Mouse (Mus musculus) NIH3T3 (cell line): ENCODE data around the gene Fn3k.

Experiments
- DNase-seq: peaks from one replicate; pipeline ENCODE4 v3.0.0-alpha.2; 2012; ENCODE audit warnings: low read depth

Fn3k gene

GRCm38 (mm10) chr11:121434156-121435155 is at the start of gene Fn3k:
TSS of gene Fn3k (plus strand) at chr11:121434913.
- peak; percentile 68 for DNase-seq

GRCm38 (mm10) chr11:121387750-121388553 is 46.8 kb upstream of the Fn3k start, which contains the start of gene Rab40b:
TSS of gene Rab40b (minus strand) at chr11:121388251.
- no peak for DNase-seq

- DNase-seq, result no peak
Observed at GRCm38 (mm10) chr11:121388554-121388945, 46.2 kb upstream of the Fn3k start.

GRCm38 (mm10) chr11:121390793-121391192 is 43.9 kb upstream of the Fn3k start:
- no peak for DNase-seq

GRCm38 (mm10) chr11:121392405-121392804 is 42.3 kb upstream of the Fn3k start:
- DNase-seq, result no peak

DNA sequence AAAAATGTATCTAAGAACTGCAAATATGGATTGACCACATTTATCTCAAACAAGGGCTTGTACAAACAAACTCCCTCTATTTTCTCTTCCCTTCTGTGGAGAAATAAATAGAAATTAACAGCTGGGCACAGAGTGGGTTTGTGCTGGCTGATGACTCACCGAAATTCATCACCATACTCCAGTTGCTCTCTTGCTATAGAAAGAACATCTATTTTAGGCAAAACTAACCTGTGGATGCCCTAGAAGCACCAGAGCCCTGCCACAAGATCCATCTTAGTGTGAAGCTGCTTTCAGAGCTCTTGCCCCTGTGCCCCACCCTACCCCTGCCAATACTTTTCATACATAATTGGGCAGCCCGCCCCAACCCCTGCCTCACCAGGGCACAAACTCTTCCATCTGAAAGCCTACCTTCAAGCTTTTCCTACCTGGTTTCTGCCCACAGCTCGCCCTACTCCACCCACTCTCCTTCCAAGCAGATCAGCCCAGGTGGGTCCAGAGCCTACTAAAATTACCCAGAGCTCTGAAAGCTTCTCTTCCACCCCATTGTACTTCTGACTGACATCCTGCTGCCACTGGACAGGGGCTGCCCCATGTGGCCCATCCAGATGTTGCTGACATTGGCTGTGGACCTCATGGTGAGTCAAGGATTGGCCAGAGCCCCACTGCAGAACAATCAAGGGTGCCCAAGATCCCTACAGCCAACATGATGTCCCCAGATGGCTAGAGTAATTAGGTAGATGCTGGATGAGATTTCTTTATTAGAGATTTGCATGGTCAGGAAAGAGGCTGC is 27.2 kb upstream of the Fn3k start:
- peak; percentile 66 for DNase-seq

DNA sequence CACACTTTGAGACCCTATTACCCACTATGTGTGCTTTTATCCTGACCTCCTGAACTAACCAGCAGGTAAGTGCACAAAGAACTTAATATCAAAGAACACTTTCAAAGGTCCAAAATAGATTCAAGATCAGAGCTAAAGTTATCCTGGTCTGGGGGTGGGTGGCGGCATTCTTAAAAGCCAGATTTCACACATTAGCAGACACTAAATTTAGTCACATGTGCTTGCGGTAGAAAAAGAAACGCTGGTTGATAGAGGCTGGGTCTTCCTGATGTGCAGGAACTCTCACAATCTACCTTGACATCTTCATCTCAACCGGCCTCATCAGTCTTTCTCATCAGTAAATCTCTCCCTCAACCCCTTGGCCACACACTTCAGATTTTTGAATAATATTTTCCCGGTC is 20.0 kb upstream of the Fn3k start:
- no peak for DNase-seq

GRCm38 (mm10) chr11:121415351-121415750 is 19.4 kb upstream of the Fn3k start:
- DNase-seq, result no peak

GRCm38 (mm10) chr11:121417971-121418370 is 16.7 kb upstream of the Fn3k start:
- DNase-seq, result no peak

DNA sequence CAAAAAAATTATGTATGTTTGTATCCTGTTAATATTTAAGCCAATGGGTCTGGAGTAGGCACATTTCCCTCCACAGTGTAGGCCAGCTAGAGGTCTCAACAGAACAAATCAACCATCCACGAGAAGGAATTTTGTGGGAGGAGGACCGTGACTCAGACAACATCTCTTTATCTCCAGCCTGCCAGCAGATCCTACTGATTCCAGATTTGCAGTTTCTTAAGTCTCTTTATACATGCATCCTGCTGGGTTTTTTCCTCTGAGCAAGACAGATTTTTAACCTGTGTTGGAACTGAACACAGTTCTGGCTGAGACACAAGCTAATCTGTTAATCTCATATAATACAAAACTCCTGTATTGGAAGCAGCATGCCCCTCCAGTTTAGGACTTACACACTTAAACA is 15.8 kb upstream of the Fn3k start:
- DNase-seq, result peak; percentile 51

- DNase-seq, result peak; percentile 19
Observed at GRCm38 (mm10) chr11:121420379-121420778, 14.3 kb upstream of the Fn3k start.

- peak; percentile 100 for DNase-seq
Observed at GRCm38 (mm10) chr11:121420830-121421552, 13.7 kb upstream of the Fn3k start, which contains the start of gene Fn3krp. TSS of gene Fn3krp (plus strand) at chr11:121421401.

- peak; percentile 29 for DNase-seq
Observed at GRCm38 (mm10) chr11:121421553-121422173, 13.1 kb upstream of the Fn3k start.

DNA sequence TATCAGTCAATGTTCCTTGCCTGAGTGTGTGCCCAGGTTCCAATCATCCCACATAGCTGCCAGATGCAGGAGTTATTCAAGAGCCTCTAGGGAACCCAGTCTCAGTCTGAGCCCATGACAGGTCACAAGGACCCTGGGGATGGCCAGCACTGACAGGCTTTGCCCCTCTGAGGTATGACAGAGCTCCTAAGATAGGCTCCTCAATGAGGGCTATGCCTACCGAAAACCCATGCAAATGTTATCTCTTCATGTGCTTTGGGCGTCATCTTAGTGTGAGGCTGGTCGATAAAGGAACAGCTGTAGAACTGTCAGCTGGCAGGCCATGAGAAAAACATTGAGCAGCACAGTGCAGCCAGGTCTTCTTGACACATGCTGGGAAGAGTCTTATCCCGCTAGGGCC is 1.3 kb upstream of the Fn3k start:
- no peak for DNase-seq

DNA sequence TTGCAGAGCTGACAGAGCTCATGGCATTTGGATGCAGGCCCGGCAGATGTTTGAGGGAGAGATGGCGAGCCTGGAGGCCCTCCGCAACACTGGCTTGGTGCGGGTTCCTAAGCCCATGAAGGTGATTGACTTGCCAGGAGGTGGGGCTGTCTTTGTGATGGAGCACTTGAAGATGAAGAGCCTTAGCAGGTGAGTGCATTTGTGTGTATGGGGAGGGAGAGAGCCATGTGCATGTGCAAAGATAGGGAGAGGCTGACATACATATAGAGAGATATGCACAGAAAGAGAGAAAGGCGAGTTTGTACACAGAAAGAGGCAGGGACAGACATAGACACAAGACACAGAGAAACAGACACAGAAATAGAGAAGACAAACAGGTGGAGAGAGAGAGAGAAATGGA is 2.5 kb downstream of the Fn3k start:
- DNase-seq, result no peak

DNA sequence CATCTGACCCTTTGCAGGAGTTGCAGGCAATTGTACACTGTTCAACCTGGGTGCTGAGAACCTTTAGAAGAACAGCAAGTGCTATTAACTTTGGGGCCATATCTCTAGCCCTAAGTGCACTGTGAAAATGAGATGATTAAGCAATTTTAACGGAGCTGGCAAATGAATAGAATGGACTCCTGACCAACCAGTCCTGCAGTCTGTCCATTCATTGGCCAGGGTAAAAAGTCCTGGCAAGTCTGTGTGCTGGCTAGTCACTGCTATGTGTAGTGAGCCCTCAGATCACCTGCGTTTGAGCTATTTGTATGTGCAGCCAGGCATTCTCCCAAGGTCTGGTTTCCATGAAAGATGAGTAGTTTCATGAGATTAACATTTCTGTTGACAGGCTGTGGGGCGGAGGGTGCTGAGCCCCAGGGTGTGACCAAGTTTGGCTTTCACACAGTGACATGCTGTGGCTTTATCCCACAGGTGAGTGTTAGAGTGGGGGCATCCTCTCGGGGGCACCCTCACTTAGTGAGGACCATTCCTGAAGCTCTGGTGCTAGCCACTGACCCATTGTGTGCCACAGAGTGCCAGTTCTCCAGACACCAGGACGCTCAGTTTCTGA is 5.1 kb downstream of the Fn3k start:
- DNase-seq, result no peak

DNA sequence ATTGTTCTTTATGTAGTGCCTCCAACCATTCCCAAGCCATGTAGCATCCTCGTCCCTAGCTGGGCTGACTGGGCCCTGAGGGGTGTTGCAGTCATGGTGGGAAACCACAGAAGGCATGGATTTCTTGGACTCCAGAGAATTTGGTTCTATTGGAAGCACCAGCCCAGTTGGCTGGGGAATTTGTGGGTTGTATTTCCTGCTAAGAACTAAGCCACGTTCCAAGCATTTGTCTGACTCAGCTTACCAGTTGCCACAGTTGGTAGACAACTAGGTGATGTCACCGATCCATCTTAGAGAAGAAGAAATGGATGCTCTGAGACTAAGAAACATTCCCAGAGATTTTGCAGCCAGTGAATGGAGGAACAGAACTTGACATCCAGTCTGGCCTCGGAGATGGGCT is 6.9 kb downstream of the Fn3k start:
- DNase-seq, result no peak

DNA sequence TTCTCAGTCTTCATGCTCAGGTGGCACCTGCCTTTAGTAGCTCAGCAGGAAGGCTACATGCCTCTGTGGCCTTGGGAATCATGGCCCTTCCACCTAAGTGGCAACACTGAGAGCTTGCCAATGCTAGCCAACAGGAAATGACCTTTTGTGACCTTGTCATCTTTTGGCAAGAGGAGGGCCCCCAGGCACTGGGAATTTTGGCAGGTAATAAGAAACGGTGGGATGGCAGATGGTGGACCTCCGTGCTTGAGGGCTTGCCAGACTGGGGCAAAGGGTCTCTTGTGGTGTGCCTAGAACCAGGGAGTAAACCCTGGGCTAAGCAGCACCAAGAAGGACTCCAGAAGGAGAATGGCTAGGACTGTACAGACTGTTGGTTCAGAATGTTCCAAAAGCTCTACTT is 7.4 kb downstream of the Fn3k start:
- no peak for DNase-seq

GRCm38 (mm10) chr11:121451216-121451726 is 16.6 kb downstream of the Fn3k start:
- DNase-seq, result no peak
